Mouse (Mus musculus) adrenal gland, postnatal 36 days (tissue): ENCODE results near the gene Foxk2. TPM values are rescaled to one million over a fixed set of nuclear protein-coding genes. Genes with fewer than 3 reads are reported as not detected.
"Not testable (repeated sequence)": the region's sequence is repeated elsewhere in the genome, so short reads cannot be mapped to it uniquely, and the experiment has no call there.

ENCODE experiments used
- DNase-seq, 2 experiments: peaks; one replicate each; pipeline ENCODE4 v3.0.0; 2021; ENCODE audit warnings: mixed read lengths in 1 of 2
- total RNA-seq, 2 experiments: library from RNA; stranded (reverse); gene quantifications; 2 replicates each; pipeline ENCODE4 v1.2.3; 2021

The Foxk2 gene
- total RNA-seq, 2 experiments from 2014 or later = 35.0 to 45.5 TPM

- no peak for DNase-seq
Observed at GRCm38 (mm10) chr11:121278011-121278410, 18.2 kb downstream of the Foxk2 start.

DNA sequence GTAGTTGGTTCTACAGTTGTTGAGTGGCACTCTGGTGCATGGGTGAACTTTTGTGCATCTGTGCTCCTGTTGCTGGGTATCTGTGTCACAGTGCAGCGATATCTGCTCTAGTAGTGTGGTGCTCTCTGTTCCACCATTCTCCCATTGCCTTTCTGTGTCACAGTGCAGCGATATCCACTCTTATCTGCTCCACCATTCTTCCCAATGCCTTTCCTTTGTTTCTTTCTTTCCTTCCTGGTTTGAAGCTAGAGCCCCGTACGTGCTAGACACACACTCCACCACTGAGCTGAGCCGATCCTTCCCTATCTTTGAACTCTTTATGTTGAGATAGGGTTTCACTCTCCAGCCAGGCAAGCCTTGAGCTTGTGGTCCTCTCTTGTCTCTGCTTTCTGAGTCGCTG lies 23.1 kb downstream of the Foxk2 start:
- no peak for DNase-seq

GRCm38 (mm10) chr11:121289859-121290258 lies 30.1 kb downstream of the Foxk2 start:
- no peak for DNase-seq

- peak; percentile 60 to 75 for DNase-seq
Observed at GRCm38 (mm10) chr11:121294771-121295170, 35.0 kb downstream of the Foxk2 start.

GRCm38 (mm10) chr11:121298493-121298892 lies 38.7 kb downstream of the Foxk2 start:
- no peak for DNase-seq

- DNase-seq = no peak
Observed at GRCm38 (mm10) chr11:121300265-121300664, 40.5 kb downstream of the Foxk2 start.

- no peak for DNase-seq
Observed at GRCm38 (mm10) chr11:121305371-121305770, 45.6 kb downstream of the Foxk2 start.

GRCm38 (mm10) chr11:121306608-121307007 lies 46.8 kb downstream of the Foxk2 start:
- no peak for DNase-seq

- not testable (repeated sequence) for DNase-seq
Observed at GRCm38 (mm10) chr11:121307712-121308111, 47.9 kb downstream of the Foxk2 start.

- DNase-seq = no peak
Observed at GRCm38 (mm10) chr11:121326034-121326433, 66.2 kb downstream of the Foxk2 start.

GRCm38 (mm10) chr11:121326681-121327080 lies 66.9 kb downstream of the Foxk2 start:
- DNase-seq = no peak

DNA sequence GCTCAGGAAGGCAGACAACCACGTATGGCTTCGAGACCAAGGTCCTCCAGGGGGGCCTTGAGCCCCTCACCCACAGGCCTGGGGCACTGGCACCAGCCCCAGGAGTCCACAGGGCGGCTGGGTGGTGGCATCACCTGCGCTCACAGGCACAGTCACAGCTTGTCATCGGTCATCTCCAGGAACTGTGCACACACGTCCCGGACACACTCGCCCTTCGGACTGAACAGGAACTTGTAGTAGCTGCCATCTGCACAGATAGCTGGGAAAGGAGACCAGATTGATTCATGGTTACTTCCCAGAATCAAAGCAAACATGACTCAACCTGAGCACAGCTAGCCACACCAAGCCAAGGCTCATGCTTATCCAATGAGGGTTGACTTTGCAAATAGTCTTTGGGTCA lies 68.4 kb downstream of the Foxk2 start:
- peak; percentile 8 to 13 for DNase-seq

GRCm38 (mm10) chr11:121328619-121329018 lies 68.8 kb downstream of the Foxk2 start:
- DNase-seq = no peak

- no peak for DNase-seq
Observed at GRCm38 (mm10) chr11:121331641-121332040, 71.9 kb downstream of the Foxk2 start.

GRCm38 (mm10) chr11:121339647-121340046 lies 79.9 kb downstream of the Foxk2 start:
- no peak for DNase-seq

DNA sequence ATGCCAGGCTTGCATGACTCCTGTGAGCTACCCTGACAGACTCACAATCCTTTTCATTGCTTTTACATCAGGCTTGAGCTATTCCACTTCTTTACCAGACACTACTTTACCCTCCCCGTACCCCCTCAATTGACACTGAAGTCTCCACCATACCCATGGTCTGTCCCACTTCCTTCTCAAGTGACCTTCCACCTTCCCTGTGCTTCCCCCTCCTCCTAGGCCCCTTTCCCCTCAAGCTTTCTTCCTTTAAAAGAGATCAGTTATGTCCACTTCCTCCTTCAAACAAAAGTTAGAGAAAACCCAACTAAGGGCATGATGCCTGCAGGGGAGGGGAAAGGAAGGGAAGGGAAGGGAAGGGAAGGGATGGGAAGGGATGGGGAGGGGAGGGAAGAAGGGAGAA lies 80.5 kb downstream of the Foxk2 start:
- no peak for DNase-seq

GRCm38 (mm10) chr11:121342423-121342822 lies 82.6 kb downstream of the Foxk2 start:
- DNase-seq = not testable (repeated sequence)

GRCm38 (mm10) chr11:121347036-121347435 lies 87.2 kb downstream of the Foxk2 start:
- DNase-seq = peak; percentile 59 to 60

- no peak for DNase-seq
Observed at GRCm38 (mm10) chr11:121348166-121348565, 88.4 kb downstream of the Foxk2 start.

DNA sequence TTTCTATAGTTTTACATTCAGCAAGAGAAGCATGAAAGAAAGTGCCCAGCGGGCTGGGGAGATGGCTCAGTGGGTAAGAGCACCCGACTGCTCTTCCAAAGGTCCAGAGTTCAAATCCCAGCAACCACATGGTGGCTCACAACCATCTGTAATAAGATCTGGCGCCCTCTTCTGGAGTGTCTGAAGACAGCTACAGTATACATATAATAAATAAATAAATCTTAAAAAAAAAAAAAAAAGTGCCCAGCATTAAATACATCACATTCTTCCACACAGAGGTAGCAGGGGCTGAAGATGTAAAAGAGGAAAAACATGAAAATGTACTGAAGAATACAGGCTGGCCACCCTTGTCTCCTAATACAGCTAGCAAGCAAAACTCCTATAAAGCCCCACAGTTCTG lies 88.9 kb downstream of the Foxk2 start:
- DNase-seq = not testable (repeated sequence)

DNA sequence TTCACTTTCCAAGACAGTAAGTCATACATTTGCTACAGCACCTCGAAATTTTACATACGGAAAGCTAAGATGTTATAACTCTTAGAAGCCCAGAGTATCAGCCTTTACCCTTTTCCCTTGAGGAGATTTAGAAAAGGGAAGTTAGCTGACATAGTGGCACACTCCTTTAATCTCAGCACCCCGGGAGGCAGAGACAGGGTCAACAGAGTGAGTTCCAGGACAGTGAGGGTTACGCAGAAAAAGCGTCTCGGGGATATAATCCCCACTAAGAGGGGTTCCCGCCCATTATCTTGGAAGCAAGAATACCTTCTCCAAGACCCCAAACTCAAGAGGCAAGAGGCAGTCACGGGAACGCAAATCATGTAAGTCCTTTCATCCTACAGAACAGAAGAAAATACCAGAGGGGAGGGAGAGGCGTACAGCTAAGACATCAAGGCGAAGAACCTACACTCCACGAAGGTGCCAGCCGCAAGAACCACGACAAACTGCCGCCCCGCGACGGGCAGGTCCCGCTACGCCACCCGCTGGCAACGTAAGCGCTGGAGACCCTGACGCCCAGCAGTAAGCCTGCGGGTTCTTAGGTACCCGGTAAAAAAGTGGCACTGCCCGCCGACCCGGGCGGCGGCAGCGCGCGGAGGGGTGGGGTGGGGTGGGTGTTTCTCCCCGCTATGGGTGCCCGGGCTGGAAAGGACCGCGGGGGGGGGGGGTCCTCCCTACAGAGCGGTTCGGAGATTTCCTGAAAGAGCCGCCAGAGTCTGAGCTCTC lies 93.7 kb downstream of the Foxk2 start:
- DNase-seq = peak; percentile 47 to 62

DNA sequence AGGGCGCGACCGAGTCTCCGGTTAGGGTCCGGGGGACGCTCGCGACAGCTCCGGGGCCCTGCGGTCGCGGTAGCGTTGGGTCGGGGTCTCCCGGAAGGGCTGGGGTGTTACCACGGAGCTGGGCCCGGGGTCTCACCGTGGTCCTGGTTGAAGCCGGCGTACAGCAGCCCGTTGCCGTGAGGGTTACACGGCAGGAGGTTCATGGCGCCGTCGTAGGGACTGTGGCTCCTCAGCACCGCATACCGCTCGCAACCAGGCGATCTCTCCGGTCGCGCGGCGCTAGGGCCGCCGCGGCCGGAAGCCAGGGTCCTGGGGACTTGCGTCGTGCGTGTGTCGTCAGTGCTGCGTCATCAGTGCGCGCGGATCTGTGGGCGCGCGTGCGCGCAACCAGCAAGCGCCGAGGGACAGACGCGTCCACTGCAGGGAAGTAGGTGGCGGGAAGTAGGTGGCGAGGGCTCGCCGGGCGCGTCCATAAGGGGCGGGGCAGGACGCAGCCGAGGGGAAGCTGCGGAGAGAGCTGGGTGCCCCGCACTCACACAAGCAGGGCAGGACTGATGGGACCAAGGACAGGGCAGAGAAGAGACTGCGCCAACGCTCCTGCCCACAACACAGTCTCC lies 94.4 kb downstream of the Foxk2 start, which contains the start of gene Wdr45b:
Gene Wdr45b, minus strand, starts transcription at position 355 of the 617 bp plus-strand sequence.
- DNase-seq = peak; percentile 96 to 97
